ENCODE assay signal across 8 mouse cellular contexts in genomic region chr9:88221850-88222353, GRCm38 (mm10).
A peak's percentile ranks its signal among the peaks of the same experiment; 100 is the strongest.
DNase-seq lines count a peak whose midpoint lies in the region; ATAC-seq and TF ChIP-seq lines count a peak whose summit lies in the region.

No protein-coding gene starts in this region.

- no peak overlapping the region for H3K27ac ChIP-seq in layer of hippocampus, adult 2 months

- TF ChIP-seq CTCF in layer of hippocampus, adult 2 months (conservative IDR thresholded peaks at IDR 0.05) = peak; percentile 96

- no peak overlapping the region for H3K4me3 ChIP-seq in layer of hippocampus, adult 2 months

- DNase-seq in 3T3-L1 (ENCODE audit: low read depth, low spot score) (peak; percentile 87), ES-CJ7 (ENCODE audit: low read depth, low spot score) (peak; percentile 76)
- peak; percentile 30 to 47 for DNase-seq in cerebellum, postnatal 36 days
- peak; percentile 79 for DNase-seq in gastrocnemius, postnatal 10 days
- DNase-seq in layer of hippocampus, adult 2 months (ENCODE audit: low spot score in 2 of 2) = peak; percentile 10 to 76
- DNase-seq in right cerebral cortex, postnatal 36 days (ENCODE audit: low spot score in 2 of 2) = peak; percentile 14 to 23

- peak; percentile 64 for ATAC-seq in megakaryocyte, adult 5-6 weeks (ENCODE audit: poor library complexity, severe bottlenecking)
- ATAC-seq in megakaryocyte-erythroid progenitor cell, adult 5-6 weeks (replicated peaks; ENCODE audit: low FRiP score, low TSS enrichment, poor library complexity, severe bottlenecking) = no peak

Comparison
In these comparisons a context has a peak if more than half of its experiments do, and no peak if none do; other contexts are left out.
1. DNase-seq: peak in every context shown above with its lines; median percentile 87 in 3T3-L1; 79 in gastrocnemius, postnatal 10 days; 76 in ES-CJ7; 43 in layer of hippocampus, adult 2 months; 38 in cerebellum, postnatal 36 days; 18 in right cerebral cortex, postnatal 36 days.